Mouse (Mus musculus): ENCODE measurements around the gene Trmt6. TPM values are rescaled to one million over a fixed set of nuclear protein-coding genes. Genes with fewer than 3 reads are reported as not detected.

Trmt6 gene
- polyA plus RNA-seq, 1 experiment: 33.9 TPM

GRCm38 (mm10) chr2:132846407-132847358, 30.8 kb upstream of the Trmt6 start, which contains the start of gene Crls1:
TSS of gene Crls1 (plus strand) at chr2:132846666.
- H3K4me3 ChIP-seq (ENCODE audit: insufficient read depth, low read length): peak within 1 kb of the TSS; percentile 85
- H3K27ac ChIP-seq (ENCODE audit: insufficient read depth, low read length): 0 out of 2 replicates have a peak within 1 kb of the TSS, but pooled peaks have one; percentile 37
- TF ChIP-seq CTCF (IDR thresholded peaks at IDR 0.05; ENCODE audit: borderline replicate concordance, insufficient read depth, low read length) (peak; percentile 98), POLR2A (IDR thresholded peaks at IDR 0.05; ENCODE audit: low read depth, low read length) (peak; percentile 89)
- no peaks in the 10 kb centered on the region; the same call in 1 of the 2 replicates for H3K4me1 ChIP-seq (ENCODE audit: control insufficient read depth, insufficient read depth, low read length)

GRCm38 (mm10) chr2:132841071-132841470, 25.2 kb upstream of the Trmt6 start:
- H3K27ac ChIP-seq (ENCODE audit: insufficient read depth, low read length): no peak overlapping the region
- H3K4me1 ChIP-seq (ENCODE audit: control insufficient read depth, insufficient read depth, low read length): no peaks in the 10 kb centered on the region
- TF ChIP-seq CTCF (IDR thresholded peaks at IDR 0.05; ENCODE audit: borderline replicate concordance, insufficient read depth, low read length) (no peak), POLR2A (IDR thresholded peaks at IDR 0.05; ENCODE audit: low read depth, low read length) (no peak)
- no peak overlapping the region for H3K4me3 ChIP-seq (ENCODE audit: insufficient read depth, low read length)

DNA sequence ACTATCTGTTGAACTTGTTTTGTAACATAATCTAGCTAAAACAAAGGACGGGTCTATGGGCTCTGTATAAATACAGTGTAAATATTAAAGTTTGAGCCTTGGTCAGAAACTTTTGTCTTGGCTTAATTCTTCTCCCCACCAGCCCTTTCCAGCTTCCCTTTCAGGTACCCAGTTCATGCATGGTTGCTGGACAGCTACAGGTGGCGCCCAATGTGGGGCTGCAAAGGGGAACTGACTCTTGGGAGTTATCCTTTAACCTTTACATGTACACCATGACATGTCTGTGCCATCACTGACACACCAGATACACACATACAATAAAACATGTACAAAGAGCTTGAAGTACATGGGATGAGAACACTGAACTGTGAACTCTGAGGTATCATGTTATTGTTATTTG, 12.9 kb downstream of the Trmt6 start:
- H3K4me1 ChIP-seq (ENCODE audit: control insufficient read depth, insufficient read depth, low read length): no peaks in the 10 kb centered on the region
- H3K27ac ChIP-seq (ENCODE audit: insufficient read depth, low read length): no peak overlapping the region
- TF ChIP-seq CTCF (IDR thresholded peaks at IDR 0.05; ENCODE audit: borderline replicate concordance, insufficient read depth, low read length) (no peak), POLR2A (IDR thresholded peaks at IDR 0.05; ENCODE audit: low read depth, low read length) (no peak)
- H3K4me3 ChIP-seq (ENCODE audit: insufficient read depth, low read length): no peak overlapping the region

DNA sequence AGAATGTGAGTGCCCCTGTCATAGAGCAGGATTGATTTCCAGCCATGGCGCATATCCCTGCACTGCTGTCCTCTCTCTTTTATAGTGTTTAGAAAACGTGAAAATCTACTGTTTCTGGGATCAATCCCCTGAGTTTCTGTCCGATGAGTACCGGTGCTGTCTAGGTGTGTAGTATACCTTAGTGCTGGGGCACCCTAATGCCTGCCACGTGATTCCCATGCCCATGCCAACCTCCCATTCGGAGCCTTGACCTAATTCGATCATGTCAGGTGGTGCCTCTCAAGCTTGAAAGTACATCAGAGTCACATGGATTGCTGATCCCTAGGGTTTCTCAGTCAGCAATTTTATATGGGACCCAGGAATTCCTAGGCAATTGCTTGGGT, 21.7 kb downstream of the Trmt6 start:
- Histone ChIP-seq H3K4me1 (ENCODE audit: control insufficient read depth, insufficient read depth, low read length) (no peaks in the 10 kb centered on the region), H3K4me3 (ENCODE audit: insufficient read depth, low read length) (no peak overlapping the region), H3K27ac (ENCODE audit: insufficient read depth, low read length) (no peak overlapping the region)
- TF ChIP-seq POLR2A (IDR thresholded peaks at IDR 0.05; ENCODE audit: low read depth, low read length) (no peak), CTCF (IDR thresholded peaks at IDR 0.05; ENCODE audit: borderline replicate concordance, insufficient read depth, low read length) (no peak)

DNA sequence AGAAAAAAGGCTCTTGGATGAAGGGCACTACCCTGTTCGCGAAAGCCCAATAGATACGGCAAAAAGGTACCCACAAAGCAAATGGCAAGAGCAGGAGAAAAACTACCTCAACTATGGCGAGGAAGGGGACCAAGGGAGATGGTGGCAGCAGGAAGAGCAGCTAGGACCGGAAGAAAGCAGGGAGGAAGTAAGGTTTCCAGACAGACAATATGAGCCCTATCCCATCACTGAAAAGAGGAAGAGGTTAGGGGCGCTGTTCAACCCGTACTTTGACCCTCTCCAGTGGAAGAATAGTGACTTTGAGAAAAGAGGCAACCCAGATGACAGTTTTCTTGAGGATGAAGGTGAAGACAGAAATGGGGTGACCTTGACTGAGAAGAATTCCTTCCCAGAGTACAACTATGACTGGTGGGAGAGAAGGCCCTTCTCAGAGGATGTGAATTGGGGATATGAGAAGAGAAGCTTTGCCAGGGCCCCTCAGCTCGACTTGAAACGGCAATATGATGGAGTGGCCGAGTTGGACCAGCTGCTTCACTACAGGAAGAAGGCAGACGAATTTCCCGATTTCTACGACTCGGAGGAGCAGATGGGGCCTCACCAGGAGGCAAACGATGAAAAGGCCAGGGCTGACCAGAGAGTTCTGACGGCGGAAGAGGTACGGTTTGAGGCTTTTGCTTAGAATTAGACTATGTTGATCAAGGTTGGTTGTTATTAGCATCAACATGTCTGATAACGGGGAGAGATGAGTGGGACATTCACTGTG, 22.2 kb downstream of the Trmt6 start:
- H3K4me1 ChIP-seq (ENCODE audit: control insufficient read depth, insufficient read depth, low read length): no peaks in the 10 kb centered on the region
- TF ChIP-seq POLR2A (IDR thresholded peaks at IDR 0.05; ENCODE audit: low read depth, low read length) (no peak), CTCF (IDR thresholded peaks at IDR 0.05; ENCODE audit: borderline replicate concordance, insufficient read depth, low read length) (no peak)
- H3K4me3 ChIP-seq (ENCODE audit: insufficient read depth, low read length): no peak overlapping the region
- no peak overlapping the region for H3K27ac ChIP-seq (ENCODE audit: insufficient read depth, low read length)

DNA sequence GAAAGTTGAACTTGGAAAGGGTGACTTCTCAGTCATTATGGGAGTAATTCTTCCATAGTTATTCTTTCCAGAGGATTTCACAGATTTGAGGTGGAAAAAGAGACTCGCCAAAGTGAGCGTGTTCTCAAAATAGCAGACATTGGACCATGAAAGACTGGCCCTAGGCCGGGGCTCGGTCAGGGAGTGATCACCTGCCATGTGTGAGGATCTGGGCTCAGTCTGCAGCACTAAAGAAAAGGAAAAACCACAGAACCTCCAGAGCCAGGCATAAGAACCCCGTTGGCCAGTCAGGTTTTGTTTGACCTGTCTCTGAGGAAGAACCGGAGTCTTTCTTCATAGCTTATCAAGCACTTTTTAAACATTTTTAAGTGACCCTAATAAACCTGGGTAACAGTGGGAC, 31.8 kb downstream of the Trmt6 start:
- no peak for TF ChIP-seq CTCF (IDR thresholded peaks at IDR 0.05; ENCODE audit: borderline replicate concordance, insufficient read depth, low read length)

GRCm38 (mm10) chr2:132781439-132782068, 34.3 kb downstream of the Trmt6 start:
- H3K4me3 ChIP-seq (ENCODE audit: insufficient read depth, low read length): no peak overlapping the region
- H3K4me1 ChIP-seq (ENCODE audit: control insufficient read depth, insufficient read depth, low read length): no peaks in the 10 kb centered on the region
- no peak overlapping the region for H3K27ac ChIP-seq (ENCODE audit: insufficient read depth, low read length)
- no peak for TF ChIP-seq POLR2A (IDR thresholded peaks at IDR 0.05; ENCODE audit: low read depth, low read length)
- TF ChIP-seq CTCF (IDR thresholded peaks at IDR 0.05; ENCODE audit: borderline replicate concordance, insufficient read depth, low read length): no peak

More for the DNA sequence above, 31.8 kb downstream of the Trmt6 start:
- H3K4me1 ChIP-seq (ENCODE audit: control insufficient read depth, insufficient read depth, low read length): no peaks in the 10 kb centered on the region
- no peak overlapping the region for H3K4me3 ChIP-seq (ENCODE audit: insufficient read depth, low read length)
- H3K27ac ChIP-seq (ENCODE audit: insufficient read depth, low read length): no peak overlapping the region

DNA sequence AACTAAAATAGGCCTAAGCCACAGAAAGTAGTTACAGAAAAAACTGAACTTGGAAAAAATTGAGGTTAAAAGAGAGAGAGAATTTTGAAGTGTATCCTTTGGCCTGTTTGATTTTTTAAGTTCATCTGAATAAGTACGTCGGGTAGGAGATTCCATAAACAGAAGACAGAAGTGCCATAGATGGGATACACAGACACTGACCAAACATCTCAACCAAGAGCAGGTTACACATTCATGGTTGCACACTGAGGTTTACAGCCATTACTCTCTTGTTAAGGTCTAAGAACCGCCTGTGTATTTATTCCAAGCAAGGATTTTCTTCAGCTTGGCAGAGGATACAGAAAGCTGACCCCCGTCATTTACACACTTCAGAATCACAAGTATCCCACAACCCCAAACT, 34.9 kb downstream of the Trmt6 start, which contains the start of gene Chgb:
Gene Chgb (plus strand): TSS at position 301 of the 400 bp plus-strand sequence.
- Histone ChIP-seq H3K4me3 (ENCODE audit: insufficient read depth, low read length) (no peak within 1 kb of the TSS), H3K27ac (ENCODE audit: insufficient read depth, low read length) (no peak within 1 kb of the TSS), H3K4me1 (ENCODE audit: control insufficient read depth, insufficient read depth, low read length) (no peaks in the 10 kb centered on the region)
- no peak for TF ChIP-seq POLR2A (IDR thresholded peaks at IDR 0.05; ENCODE audit: low read depth, low read length)
- TF ChIP-seq CTCF (IDR thresholded peaks at IDR 0.05; ENCODE audit: borderline replicate concordance, insufficient read depth, low read length): no peak

DNA sequence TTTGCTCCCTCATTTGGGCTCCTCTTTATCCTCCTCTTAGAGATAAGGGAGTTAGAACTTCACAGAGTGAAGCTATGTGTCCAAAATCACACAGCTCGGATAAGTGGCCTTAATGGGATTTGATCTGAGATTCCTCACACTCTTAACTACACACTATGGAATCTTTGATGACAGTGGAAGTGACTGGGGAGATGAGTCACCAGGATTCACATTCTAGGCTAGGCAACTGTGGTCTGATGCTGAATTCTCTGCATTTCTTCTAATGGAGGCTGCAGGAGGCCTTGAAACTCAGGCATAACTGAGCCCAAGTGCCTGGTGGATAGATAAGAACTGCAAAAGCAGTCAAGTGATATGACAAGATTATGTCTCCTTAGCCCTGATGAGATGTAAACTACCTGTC, 45.0 kb downstream of the Trmt6 start:
- TF ChIP-seq CTCF (IDR thresholded peaks at IDR 0.05; ENCODE audit: borderline replicate concordance, insufficient read depth, low read length): no peak
- TF ChIP-seq POLR2A (IDR thresholded peaks at IDR 0.05; ENCODE audit: low read depth, low read length): no peak
- H3K27ac ChIP-seq (ENCODE audit: insufficient read depth, low read length): no peak overlapping the region

More for the DNA sequence above, 45.0 kb downstream of the Trmt6 start:
- H3K4me3 ChIP-seq (ENCODE audit: insufficient read depth, low read length): no peak overlapping the region
- H3K4me1 ChIP-seq (ENCODE audit: control insufficient read depth, insufficient read depth, low read length): no peaks in the 10 kb centered on the region

Data from embryonic fibroblast, embryonic 13.5 days (primary cell).